Mouse (Mus musculus) olfactory bulb, adult 2 months (tissue): ENCODE measurements at regions not wholly inside any gene's neighbourhood (a gene's known extent, or its start where the extent isn't known, plus 50 kb on each side); places are given as distances from the start of the nearest gene placed in this dataset.

Experiments
- CTCF ChIP-seq: fragments of 200-500 bp; IDR thresholded peaks from 2 replicates; pipeline ENCODE4 v1.5.1; 2012; ENCODE audit warnings: low read depth, mild to moderate bottlenecking, low read length, moderate library complexity; ENCODE audit not compliant: insufficient read depth
- POLR2A ChIP-seq: fragments of 200-500 bp; IDR thresholded peaks from 2 replicates; pipeline ENCODE4 v1.6.1; 2012; ENCODE audit warnings: mild to moderate bottlenecking, low read depth, low read length, moderate library complexity; ENCODE audit not compliant: insufficient read depth

DNA sequence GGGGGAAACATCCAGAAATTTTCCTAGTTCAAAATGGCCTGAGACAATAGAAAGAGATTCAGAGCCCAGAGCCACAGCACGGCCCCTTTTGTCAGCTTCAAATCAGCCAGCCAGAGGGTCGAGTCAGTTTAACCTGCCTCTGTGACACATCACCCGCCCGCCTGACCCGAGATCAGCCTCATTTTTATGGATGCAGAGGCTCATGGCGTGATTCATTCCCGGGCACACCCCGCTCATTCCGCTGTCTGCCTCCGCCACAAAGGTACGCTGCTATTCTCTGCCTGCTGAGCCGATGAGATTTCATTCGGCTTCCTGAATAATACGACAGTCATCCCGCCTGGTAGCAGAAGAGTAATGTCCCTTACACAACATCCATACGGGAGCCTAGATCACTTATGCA, 132.9 kb upstream of the Pmfbp1 start:
- TF ChIP-seq POLR2A (no peak), CTCF (no peak)
